ENCODE assay signal across 11 mouse cellular contexts in the genomic region with DNA sequence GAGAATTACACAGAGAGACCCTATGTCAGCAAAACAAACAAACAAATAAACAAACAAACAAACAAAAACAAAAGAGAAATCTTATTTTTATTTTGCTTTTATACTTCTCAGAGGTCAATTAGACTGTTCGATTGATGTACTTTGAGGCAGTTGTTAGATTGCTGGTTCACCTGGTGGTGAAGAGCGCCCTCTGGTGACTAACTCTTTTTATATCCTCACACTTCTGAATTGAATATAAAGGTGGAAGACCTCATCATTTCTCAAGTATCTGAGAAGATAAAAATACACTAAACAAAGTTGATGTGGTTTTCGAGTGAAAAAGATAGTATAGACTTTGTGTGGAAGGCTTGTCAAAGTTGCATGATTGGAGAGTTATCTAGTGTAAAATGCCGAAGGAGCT. TPM values are rescaled to one million over a fixed set of nuclear protein-coding genes. Genes with fewer than 3 reads are reported as not detected.
DNase-seq lines count a peak whose midpoint lies in the region; ATAC-seq and TF ChIP-seq lines count a peak whose summit lies in the region.
"Had no signal": no experiment of that assay in that cellular context is flagged by ENCODE, and none has a peak within 500 bp of the region (broad histone marks: within the 10 kb centered on the region; RNA-seq: fewer than 3 reads in every experiment).

No protein-coding gene starts in this region.

- ATAC-seq in kidney, embryonic 16.5 days (ENCODE audit: low FRiP score, low TSS enrichment) = no peak
- ATAC-seq in granulocyte monocyte progenitor cell, adult 5-6 weeks (replicated peaks; ENCODE audit: poor library complexity, severe bottlenecking) = no peak
- no peak for ATAC-seq in hindbrain, embryonic 13.5 days (ENCODE audit: low FRiP score)

- H3K9me3 ChIP-seq in kidney, embryonic 16.5 days (ENCODE audit: low read length) = no peaks in the 10 kb centered on the region
- H3K9me3 ChIP-seq in hindbrain, embryonic 13.5 days = no peaks in the 10 kb centered on the region
- H3K9me3 ChIP-seq: limb, embryonic 15.5 days; stomach, embryonic 15.5 days had no signal

- no peak overlapping the region for H3K9ac ChIP-seq in kidney, embryonic 16.5 days (replicated peaks; ENCODE audit: low read length)
- H3K9ac ChIP-seq in hindbrain, embryonic 13.5 days = no peak overlapping the region
- H3K9ac ChIP-seq: limb, embryonic 15.5 days; stomach, embryonic 15.5 days had no signal

- DNase-seq in kidney, adult 9 months = peak; percentile 81
- peak; percentile 75 for DNase-seq in 416B (ENCODE audit: low read depth)
- peak; percentile 49 to 58 for DNase-seq in CD8-positive naive resting alpha-beta T cell, adult 2 months (ENCODE audit: low read depth in 2 of 2, low spot score in 2 of 2)
- peak; percentile 64 to 71 for DNase-seq in cerebellum, postnatal 14 days
- no peak for DNase-seq in lung, adult 2 months

- no peaks in the 10 kb centered on the region for H3K27me3 ChIP-seq in kidney, embryonic 16.5 days (ENCODE audit: insufficient read depth, low read length)
- H3K27me3 ChIP-seq in hindbrain, embryonic 13.5 days = 0 out of 2 replicates have a peak, but pooled peaks cover 7% of the 10 kb centered on the region
- H3K27me3 ChIP-seq: limb, embryonic 15.5 days; stomach, embryonic 15.5 days had no signal

- no peak overlapping the region for H3K4me2 ChIP-seq in kidney, embryonic 16.5 days (replicated peaks; ENCODE audit: low read depth, low read length)
- no peak overlapping the region for H3K4me2 ChIP-seq in hindbrain, embryonic 13.5 days
- H3K4me2 ChIP-seq: limb, embryonic 15.5 days; stomach, embryonic 15.5 days had no signal

- H3K4me3 ChIP-seq in kidney, embryonic 16.5 days (ENCODE audit: low read length) = no peak overlapping the region
- no peak overlapping the region for H3K4me3 ChIP-seq in lung, adult 2 months (replicated peaks; ENCODE audit: extremely low read depth, low read depth, low read length)
- no peak overlapping the region for H3K4me3 ChIP-seq in hindbrain, embryonic 13.5 days
- H3K4me3 ChIP-seq: erythroblast, embryonic 14.5 days; limb, embryonic 15.5 days; stomach, embryonic 15.5 days had no signal

- no peaks in the 10 kb centered on the region for H3K36me3 ChIP-seq in kidney, embryonic 16.5 days (ENCODE audit: insufficient read depth, low read length)
- H3K36me3 ChIP-seq in hindbrain, embryonic 13.5 days = no peaks in the 10 kb centered on the region
- H3K36me3 ChIP-seq: limb, embryonic 15.5 days; stomach, embryonic 15.5 days had no signal

- WGBS in kidney, embryonic 16.5 days = 26% methylated on average over 4 of the region's 4 CpGs
- 23% methylated on average over 4 of the region's 4 CpGs for WGBS in lung, adult 2 months
- WGBS in hindbrain, embryonic 13.5 days = 32% methylated on average over 4 of the region's 4 CpGs

- H3K4me1 ChIP-seq in kidney, embryonic 16.5 days (ENCODE audit: insufficient read depth, low read length) = peaks cover 35% of the 10 kb centered on the region
- H3K4me1 ChIP-seq in lung, adult 2 months (ENCODE audit: control insufficient read depth, insufficient read depth, low read length) = peaks cover 14% of the 10 kb centered on the region
- H3K4me1 ChIP-seq in hindbrain, embryonic 13.5 days (replicated peaks) = peaks cover 16% of the 10 kb centered on the region

- TF ChIP-seq POLR2A in lung, adult 2 months (IDR thresholded peaks at IDR 0.05; ENCODE audit: borderline replicate concordance, extremely low read depth, low read depth, low read length) = no peak

- H3K27ac ChIP-seq in kidney, embryonic 16.5 days (ENCODE audit: low read length) = no peak overlapping the region
- no peak overlapping the region for H3K27ac ChIP-seq in hindbrain, embryonic 13.5 days
- H3K27ac ChIP-seq: limb, embryonic 15.5 days; stomach, embryonic 15.5 days had no signal

- 0 out of 2 replicates have a peak, but pooled peaks have one; percentile 25 for TF ChIP-seq CTCF in lung, adult 2 months (IDR thresholded peaks at IDR 0.05; ENCODE audit: insufficient read depth, low read length)

RNA-seq across cellular contexts. Expression of gene Exoc6, which starts 13.5 kb away (rescaled TPM):
- 25.3 and 26.9 TPM in 2 replicates for polyA plus RNA-seq in kidney, embryonic 16.5 days (2015; fragmentation: Nextera tagmentation; extraction: Ambion mirVana)
- polyA plus RNA-seq in lung, adult 2 months (2012; rRNA removed) = 6.8 and 10.1 TPM in 2 replicates
- 36.4 and 44.3 TPM in 2 replicates for total RNA-seq in granulocyte monocyte progenitor cell, adult 5-6 weeks (2014; fragmentation: Nextera tagmentation)
- total RNA-seq in granulocyte monocyte progenitor cell, adult 5-6 weeks (2017) = 73.0 and 73.8 TPM in 2 replicates
- 15.1 and 15.2 TPM in 2 replicates for polyA plus RNA-seq in hindbrain, embryonic 13.5 days (2015; fragmentation: Nextera tagmentation; extraction: Ambion mirVana)
